Mouse (Mus musculus) CD4-positive, CD25-positive, alpha-beta regulatory T cell, adult 2 months (primary cell): ENCODE data around the gene Asphd1.

Source experiments
- DNase-seq: peaks from one replicate; pipeline ENCODE4 v3.0.0-alpha.2; 2012; ENCODE audit warnings: low read depth, low spot score

The Asphd1 gene

DNA sequence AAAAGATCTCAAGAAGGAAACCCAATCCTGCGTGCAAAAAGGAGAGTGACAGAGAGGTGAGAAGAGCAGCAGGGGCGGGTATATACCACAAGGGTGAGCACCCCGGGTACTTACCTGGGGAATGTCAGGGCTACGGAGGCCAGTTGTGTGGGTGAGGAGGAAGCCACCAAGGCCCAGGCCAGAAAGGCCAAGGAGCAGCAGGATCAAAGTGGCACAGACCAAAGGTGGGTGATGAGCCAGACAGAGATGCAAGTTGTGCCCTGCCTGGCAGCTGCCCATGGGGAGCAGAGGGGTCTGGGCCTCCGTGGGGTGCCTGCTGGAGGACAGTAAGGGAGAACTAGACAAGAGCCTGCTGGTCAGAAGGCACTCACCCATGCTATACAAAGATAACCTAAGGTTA, 52.5 kb downstream of the Asphd1 start:
- no peak for DNase-seq
